Mouse (Mus musculus): Measurements from ENCODE around the gene Gadd45b.

Gene Gadd45b

DNA sequence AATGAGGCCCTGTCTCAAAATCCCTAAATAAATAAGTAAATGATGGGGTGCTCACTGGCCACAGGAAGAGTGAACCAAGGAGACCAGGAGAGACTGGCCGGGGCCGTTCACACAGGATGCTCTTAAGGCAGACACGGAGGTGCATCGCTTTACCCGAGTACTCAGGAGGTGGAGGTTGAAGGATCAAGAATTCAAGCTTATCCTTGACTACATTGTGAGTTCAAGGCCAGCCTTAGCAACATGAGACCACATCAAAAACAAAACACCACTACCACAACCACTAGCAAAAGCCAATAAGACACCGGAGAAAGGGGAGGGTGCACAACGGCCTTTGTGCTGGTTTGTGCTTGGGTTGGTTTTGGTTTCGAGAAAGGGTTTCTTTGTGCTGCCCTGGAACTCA lies 26.5 kb downstream of the Gadd45b start:
- no peak for DNase-seq (ENCODE audit: extremely low read depth, low read depth)

- no peak for DNase-seq (ENCODE audit: extremely low read depth, low read depth)
Measured at GRCm38 (mm10) chr10:80956901-80957300, 27.0 kb downstream of the Gadd45b start.

GRCm38 (mm10) chr10:80957791-80958190 lies 27.9 kb downstream of the Gadd45b start:
- no peak for DNase-seq (ENCODE audit: extremely low read depth, low read depth)

GRCm38 (mm10) chr10:80958979-80959637 lies 29.2 kb downstream of the Gadd45b start:
- no peak for DNase-seq (ENCODE audit: extremely low read depth, low read depth)

- DNase-seq (ENCODE audit: extremely low read depth, low read depth): no peak
Measured at GRCm38 (mm10) chr10:80960551-80961508, 31.0 kb downstream of the Gadd45b start.

DNA sequence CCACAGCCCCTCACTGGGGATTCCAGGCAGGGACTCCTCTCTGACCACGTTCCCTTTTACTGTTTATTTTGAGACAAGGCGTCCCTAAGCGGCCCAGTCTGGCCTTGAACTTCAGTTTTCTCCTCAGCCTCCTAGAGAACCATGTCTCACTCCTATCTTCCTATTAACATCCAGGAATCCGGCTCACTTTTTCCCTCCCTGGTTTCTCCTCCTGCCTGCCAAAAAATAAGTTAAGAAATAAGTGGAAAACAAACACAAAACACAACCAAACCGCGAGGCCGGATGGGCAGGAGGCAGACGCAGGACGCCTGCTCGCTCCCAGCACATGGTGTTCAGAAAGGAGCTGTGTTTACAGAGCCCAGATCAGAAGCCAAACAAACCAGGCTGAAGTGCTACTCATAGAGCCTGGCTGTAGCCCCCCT lies 32.2 kb downstream of the Gadd45b start:
- DNase-seq (ENCODE audit: extremely low read depth, low read depth): no peak

GRCm38 (mm10) chr10:80962585-80962984 lies 32.7 kb downstream of the Gadd45b start:
- DNase-seq (ENCODE audit: extremely low read depth, low read depth): no peak

- no peak for DNase-seq (ENCODE audit: extremely low read depth, low read depth)
Measured at GRCm38 (mm10) chr10:80963031-80963975, 33.4 kb downstream of the Gadd45b start.

DNA sequence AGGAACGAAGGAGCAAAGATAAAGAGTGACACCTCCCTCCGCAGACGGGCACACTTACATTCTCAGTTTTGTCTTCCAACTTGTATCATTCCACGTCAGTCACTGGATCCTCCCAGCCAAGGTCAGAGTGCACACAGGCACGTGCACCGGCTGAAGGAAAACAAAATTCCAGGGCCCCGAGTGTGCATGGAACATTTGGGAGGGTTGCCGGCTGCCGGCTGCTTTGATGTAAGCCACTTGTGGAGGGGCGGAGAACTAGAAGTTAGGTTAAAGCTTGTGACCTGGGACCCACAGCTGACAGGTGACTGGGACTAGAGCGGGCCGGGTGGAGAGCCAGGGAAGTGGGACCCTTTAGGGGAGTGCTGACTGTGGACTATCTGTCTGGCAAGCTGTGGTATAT lies 36.4 kb downstream of the Gadd45b start:
- no peak for DNase-seq (ENCODE audit: extremely low read depth, low read depth)

GRCm38 (mm10) chr10:80967101-80967656 lies 37.3 kb downstream of the Gadd45b start:
- DNase-seq (ENCODE audit: extremely low read depth, low read depth): no peak

GRCm38 (mm10) chr10:80968106-80968505 lies 38.2 kb downstream of the Gadd45b start:
- DNase-seq (ENCODE audit: extremely low read depth, low read depth): no peak

GRCm38 (mm10) chr10:80969298-80969697 lies 39.4 kb downstream of the Gadd45b start:
- no peak for DNase-seq (ENCODE audit: extremely low read depth, low read depth)

DNA sequence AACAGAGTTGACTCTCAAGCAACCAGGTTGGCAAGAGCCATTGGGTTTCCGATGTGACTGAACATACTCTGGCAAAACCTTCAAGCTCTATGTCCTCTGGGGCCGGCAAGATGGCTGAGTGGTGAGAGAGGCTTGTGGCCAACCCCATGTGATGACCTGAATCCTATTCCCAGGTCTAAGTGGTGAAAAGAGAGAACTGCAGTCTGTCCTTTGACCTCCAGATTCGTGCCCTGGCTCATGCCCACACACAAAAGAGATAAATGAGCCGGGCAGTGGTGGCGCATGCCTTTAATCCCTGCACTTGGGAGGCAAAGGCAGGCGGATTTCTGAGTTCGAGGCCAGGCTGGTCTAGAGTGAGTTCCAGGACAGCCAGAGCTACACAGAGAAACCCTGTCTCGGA lies 40.3 kb downstream of the Gadd45b start:
- no peak for DNase-seq (ENCODE audit: extremely low read depth, low read depth)

GRCm38 (mm10) chr10:80971533-80971932 lies 41.7 kb downstream of the Gadd45b start:
- no peak for DNase-seq (ENCODE audit: extremely low read depth, low read depth)

GRCm38 (mm10) chr10:80972071-80972987 lies 42.5 kb downstream of the Gadd45b start:
- DNase-seq (ENCODE audit: extremely low read depth, low read depth): no peak

GRCm38 (mm10) chr10:80973722-80974121 lies 43.8 kb downstream of the Gadd45b start:
- DNase-seq (ENCODE audit: extremely low read depth, low read depth): no peak

GRCm38 (mm10) chr10:80975478-80975877 lies 45.6 kb downstream of the Gadd45b start:
- DNase-seq (ENCODE audit: extremely low read depth, low read depth): no peak

GRCm38 (mm10) chr10:80981564-80982112 lies 51.8 kb downstream of the Gadd45b start:
- no peak for DNase-seq (ENCODE audit: extremely low read depth, low read depth)

All from MEL-GATA-1-ER (cell line).